Mouse (Mus musculus) frontal cortex, adult 2 months (tissue): ENCODE data around the gene Stkld1. TPM values are rescaled to one million over a fixed set of nuclear protein-coding genes. Genes with fewer than 3 reads are reported as not detected.

Source experiments
- DNase-seq, 2 experiments: peaks; one replicate each; pipeline ENCODE4 v3.0.0; 2022; ENCODE audit warnings: low spot score in 1 of 2; ENCODE audit errors: extremely low spot score in 1 of 2
- polyA plus RNA-seq: library from polyadenylated mRNA; depleted of rRNA; stranded (reverse); fragments of >200 nt; gene quantifications from 2 replicates; pipeline ENCODE4 v1.2.3, GENCODE M21; 2012; rRNA removed

Gene Stkld1
- polyA plus RNA-seq, 1 experiment = 0.32 TPM

DNA sequence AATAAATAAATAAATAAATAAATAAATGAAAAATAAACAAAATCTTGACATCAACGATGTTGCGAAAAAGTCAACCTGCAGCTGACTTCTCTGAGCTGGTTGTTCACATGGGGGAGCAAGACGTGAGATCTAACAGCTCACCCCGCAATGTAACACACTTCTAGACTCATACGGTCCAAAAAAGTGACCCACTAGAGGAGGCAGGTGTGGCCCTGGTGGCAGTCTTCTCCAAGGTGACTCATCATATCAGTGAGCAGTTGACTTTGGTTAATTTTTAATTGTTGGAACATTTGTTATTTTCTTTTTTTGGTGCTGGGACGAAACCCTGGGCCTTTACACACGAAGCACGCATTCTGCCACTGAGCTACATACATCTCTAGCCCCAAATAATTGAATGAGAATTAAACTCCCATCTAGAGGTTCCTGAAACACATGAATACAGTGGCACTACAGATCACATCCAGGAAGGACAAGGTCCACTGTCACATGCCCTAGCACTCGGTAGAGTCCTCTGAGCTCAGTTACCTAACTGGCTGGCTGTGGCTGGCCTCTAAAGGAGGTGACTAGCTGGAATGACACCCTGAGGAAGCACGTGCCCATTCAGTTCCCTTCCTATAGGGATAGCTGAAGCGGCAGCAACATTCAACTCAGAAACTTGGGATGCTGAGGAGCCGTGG is 23.1 kb downstream of the Stkld1 start:
- no peak for DNase-seq

DNA sequence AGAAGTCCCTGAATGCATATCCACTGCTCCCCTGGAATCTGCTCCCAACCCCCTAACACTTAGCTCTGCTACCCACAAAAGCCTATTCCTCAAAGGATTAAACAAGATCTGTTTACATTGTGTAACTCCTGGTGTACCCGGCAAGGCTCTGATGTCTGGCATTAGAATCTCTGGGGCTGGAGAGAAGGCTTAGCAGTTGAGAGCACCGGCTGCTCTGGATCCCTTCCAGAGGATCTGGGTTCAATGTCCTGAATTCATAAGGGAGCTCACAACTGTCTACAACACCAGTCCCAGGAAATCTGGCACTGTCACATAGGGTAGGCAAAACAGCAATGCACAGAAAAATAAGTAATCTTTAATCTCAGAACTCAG is 23.6 kb downstream of the Stkld1 start:
- no peak for DNase-seq

DNA sequence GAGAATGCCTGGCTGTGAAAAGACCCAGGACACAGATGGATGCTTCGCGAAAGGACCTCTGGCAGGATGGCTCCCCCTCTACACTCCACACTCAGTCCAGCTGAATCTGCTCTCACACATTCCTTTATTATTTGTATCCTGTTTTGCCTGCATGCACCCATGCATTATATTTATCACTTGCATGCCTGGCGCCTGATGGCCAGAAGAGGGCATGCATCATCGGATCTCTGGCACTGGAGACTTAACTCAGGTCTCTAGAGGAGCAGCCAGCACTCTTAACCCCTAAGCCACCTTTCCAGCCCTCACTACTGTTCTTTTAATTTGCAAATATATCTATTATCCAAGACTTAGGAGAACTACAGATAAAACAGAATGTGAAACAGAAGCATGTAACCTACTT is 26.9 kb downstream of the Stkld1 start:
- DNase-seq = no peak

DNA sequence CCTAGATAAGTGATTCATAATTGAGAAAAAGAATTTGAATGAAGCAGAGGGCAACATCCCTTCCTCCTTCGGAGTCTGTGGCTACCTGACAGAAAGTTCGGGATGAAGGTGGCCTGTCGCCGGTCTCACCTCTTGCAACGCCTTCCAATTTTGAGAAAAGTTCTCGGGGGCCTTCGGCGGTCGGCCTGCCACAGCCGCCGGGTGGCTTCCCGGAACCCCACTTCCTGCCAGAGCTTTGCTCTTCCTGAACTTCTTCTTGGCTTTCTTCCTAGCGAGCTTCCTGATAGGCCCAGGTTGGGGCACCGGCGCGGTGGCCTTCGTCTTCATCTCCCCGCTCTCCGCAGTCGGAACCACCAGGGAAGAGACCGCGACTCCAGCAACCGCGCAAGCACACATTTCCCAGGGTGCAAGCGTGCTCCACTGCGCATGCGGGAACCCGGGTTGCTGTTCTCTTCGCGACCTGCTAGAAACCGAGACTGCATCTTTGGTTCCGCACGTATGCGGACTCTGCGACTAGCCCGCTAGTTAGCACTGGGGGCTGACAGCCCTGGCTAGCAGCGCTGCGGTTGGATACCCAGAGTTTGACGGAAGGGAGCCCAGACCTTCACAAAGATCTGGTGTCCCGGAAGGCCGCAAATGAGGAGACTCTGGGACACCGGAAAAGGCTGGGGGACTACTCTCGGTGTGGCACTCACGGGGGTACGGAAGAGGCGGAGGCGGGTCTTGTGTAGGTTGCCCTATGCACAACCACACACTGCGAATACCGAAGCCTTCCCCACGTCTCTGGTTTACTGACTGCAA is 30.3 kb downstream of the Stkld1 start, which contains the start of gene Rexo4:
Gene Rexo4, minus strand, starts transcription at position 464 of the 801 bp plus-strand sequence.
- DNase-seq = peak; percentile 92 to 97

DNA sequence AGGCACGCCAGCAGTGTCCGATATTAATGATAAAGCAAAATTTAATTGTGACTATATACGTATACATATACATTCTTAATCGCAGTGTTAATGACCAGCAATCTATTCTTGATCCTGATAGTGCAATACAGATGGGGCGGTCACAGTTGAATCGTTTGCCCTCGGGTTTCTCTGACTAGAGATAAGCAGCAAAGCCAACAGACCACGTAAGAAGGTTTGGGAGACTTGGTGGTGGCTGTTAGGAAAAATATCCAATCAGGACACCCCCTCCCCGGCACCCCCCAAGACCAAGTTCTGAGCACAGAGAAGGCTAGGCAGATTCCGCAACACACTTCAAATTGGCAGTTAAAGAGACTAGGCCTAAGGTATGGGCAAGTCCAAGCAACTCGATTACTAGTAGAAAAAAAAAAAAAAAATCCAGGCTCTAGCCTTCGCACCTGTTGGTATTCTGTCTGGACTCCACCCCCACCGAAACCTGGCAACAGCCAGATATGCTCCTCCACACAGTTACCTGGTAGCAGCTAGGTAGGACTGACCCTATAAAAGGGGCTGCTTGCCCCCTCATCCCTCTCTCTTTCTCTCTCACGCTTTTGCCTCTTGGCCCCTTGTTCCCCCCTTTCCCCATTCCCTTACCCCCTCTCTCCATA is 31.0 kb downstream of the Stkld1 start:
- no peak for DNase-seq

DNA sequence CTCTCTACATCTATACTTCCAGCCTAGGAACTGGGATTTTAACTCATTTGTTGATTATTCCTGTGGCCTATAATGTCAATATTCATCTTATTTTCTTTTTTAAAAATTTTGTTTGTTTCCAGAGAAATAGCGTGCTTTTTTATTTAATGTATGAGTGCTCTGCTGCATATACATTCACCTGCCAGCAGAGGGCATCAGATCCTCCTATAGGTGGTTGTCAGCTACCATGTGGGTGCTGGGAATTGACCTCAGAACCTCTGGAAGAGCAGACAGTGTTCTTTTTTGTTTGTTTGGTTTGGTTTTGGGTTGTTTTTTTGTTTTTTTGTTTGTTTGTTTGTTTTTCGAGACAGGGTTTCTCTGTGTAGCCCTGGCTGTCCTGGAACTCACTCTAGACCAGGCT is 33.4 kb downstream of the Stkld1 start:
- DNase-seq = no peak

DNA sequence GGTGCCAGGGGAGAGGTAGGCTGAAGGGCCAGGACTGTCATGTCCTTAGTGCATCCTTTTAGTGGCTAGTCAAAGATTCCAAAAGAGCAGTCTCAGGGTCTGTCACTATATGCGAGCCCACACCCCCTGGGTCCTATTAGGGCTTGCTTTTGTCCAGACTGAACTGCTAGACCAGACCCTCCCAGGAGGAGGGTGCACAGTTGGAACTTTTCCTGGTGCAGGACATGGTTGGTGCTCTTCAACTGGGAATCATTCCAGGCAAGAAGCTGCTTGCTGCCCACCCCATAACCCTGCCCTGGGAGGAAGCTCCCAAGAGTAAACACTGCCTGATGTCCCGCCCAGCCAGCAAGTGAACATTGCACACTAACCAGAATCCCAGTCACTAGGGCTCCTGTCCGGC is 39.3 kb downstream of the Stkld1 start, which contains the start of gene Adamts13:
Gene Adamts13, plus strand, starts transcription at position 301 of the 400 bp plus-strand sequence.
- no peak for DNase-seq

DNA sequence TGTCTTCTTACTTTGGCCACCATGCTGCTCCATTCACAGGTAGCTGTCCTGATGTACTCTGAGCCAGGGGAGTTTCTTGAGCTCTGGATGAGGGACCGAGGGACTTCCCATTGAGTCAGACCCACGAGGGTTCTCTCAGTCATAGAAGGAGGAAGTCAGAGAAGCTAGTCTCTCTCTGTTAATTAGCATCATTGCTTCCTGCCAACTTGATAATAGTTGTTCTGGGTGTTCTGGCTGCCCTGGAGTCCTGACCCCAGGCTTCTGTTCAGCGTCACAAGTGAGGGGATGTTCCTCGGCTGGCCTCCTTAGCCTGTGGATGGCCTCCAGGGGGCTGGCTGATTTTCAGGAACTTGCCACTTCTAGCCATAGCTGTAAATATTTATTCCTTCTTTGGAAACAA is 40.1 kb downstream of the Stkld1 start:
- DNase-seq = no peak

DNA sequence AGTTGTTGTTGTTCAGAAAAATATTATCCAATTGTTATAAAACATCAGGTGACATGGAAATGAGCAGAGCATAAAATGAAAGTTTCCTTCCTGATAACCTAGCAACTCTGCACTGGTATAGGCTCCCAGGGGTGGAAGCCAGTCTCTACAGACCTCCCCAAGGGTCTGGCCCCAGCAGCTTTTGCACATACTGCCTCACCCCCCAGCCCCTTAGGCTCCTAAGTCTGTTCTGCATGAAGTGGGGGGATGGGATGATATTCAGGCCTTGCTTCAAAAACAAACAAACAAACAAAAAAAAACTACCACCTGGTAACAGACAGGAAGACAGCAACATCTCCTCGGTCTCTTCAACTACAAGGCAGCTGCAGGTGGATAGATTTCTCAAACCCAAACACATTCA is 46.5 kb downstream of the Stkld1 start:
- no peak for DNase-seq

DNA sequence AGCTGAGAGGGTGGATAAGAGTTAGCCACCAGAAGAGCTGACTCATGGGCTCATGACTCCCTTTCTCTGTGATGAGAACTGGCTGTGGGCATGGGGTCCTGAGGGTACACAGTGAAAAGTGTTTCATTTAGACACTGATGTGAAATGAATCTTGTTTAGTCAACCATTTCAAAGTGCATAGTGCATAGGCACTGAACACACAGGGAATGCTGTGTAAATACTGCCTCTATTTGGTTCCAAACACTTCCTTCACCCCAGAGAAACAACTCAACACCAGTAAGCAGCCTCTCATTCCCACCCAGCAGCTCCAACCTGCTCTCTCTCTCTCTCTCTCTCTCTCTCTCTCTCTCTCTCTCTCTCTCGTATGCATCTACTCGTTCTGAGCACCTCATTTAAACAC is 50.3 kb downstream of the Stkld1 start:
- no peak for DNase-seq

DNA sequence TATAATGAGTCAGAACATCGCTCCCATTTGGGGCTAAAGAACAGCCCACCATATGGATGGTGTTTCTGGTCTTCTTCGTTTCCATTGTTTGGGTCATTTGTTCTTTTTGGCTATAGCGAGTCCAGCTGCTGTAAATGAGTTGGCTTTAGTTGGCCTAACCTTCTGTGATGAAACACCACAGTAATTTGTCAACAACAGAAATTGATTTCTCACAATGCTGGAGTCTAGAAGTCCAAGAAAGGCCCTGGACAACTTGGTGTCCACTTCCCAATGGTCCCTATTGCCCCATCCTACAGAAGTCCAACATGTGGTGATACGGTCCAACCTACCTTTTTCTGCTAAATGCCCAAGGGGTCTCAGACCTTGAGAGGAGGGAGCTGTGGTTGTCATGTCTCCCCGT is 50.8 kb downstream of the Stkld1 start:
- DNase-seq = no peak

DNA sequence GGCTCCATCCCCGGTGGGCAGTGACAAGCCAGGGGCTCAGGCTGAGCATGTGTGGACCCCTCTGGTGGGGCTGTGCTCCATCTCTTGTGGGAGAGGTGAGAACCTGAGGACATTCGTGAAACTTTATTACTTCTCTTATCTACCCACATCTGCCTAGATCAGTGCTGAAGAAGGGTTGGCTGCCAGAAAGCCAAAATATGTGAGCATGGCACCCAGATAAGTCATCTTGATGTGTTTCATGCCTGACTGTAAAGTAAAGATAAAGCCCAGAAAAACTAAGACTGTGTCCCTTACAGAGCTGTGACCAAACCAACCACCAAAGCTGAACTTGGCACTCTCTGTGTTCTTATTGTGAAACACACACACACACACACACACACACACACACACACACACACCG is 60.1 kb downstream of the Stkld1 start:
- no peak for DNase-seq

DNA sequence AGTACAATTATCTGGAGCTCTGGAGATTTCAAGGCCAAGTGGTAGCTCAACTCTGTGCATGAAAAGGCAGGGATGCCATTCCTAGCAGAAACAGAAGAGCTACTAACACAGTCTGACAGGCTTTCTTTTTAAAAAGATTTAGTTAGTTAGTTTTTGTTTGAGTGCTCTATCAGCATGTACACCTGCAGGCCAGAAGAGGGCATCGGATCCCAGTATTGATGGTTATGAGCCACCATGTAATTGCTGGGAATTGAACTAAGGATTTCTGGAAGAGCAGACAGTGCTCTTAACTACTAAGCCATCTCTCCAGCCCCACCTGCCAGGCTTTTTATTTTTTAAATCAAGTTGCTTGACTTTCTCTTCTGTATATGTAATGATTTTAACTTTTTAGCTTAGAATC is 63.7 kb downstream of the Stkld1 start:
- DNase-seq = no peak

DNA sequence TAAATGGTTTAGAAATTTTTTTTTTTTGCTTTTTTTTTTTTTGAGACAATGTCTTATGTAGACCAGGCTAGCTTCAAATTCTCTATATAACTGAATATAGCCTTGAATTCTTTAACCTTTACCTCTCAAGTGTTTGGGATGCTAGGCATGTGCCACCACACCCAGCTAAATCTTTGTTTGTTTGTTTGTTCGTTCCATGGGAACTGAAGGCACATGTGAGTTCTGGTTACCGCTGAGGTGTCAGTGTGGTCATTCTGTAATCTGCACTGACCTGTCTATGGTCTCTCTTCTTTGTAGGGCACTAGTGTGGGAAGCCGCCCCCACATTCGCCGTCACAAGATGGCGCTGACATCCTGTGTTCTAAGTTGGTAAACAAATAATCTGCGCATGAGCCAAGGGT is 64.1 kb downstream of the Stkld1 start:
- no peak for DNase-seq

Other genes starting within 250 kb of the Stkld1 start
- gene Abo, start 69.1 kb upstream of the Stkld1 start, polyA plus RNA-seq = not detected in 2 replicates
- gene Surf6, start 31.2 kb upstream of the Stkld1 start, polyA plus RNA-seq = 20.2 and 20.8 TPM in 2 replicates
- gene Med22, start 23.4 kb upstream of the Stkld1 start, polyA plus RNA-seq = 51.7 and 53.9 TPM in 2 replicates
- gene Rpl7a, start 23.3 kb upstream of the Stkld1 start, polyA plus RNA-seq = 705 and 741 TPM in 2 replicates
- 54.6 and 58.2 TPM in 2 replicates for gene Surf2, start 17.7 kb upstream of the Stkld1 start, polyA plus RNA-seq
- 128 and 129 TPM in 2 replicates for gene Surf1, start 17.5 kb upstream of the Stkld1 start, polyA plus RNA-seq
- gene Surf4, start 119 bp upstream of the Stkld1 start, polyA plus RNA-seq = 55.7 and 60.3 TPM in 2 replicates
- 69.6 and 71.2 TPM in 2 replicates for gene Rexo4, start 30.3 kb downstream of the Stkld1 start, polyA plus RNA-seq
- 3.5 TPM in 2 replicates for gene Adamts13, start 39.4 kb downstream of the Stkld1 start, polyA plus RNA-seq
- gene Cacfd1, start 75.9 kb downstream of the Stkld1 start, polyA plus RNA-seq = 63.3 and 64.0 TPM in 2 replicates
- 35.2 and 39.0 TPM in 2 replicates for gene Slc2a6, start 94.0 kb downstream of the Stkld1 start, polyA plus RNA-seq
- gene Mymk, start 138.1 kb downstream of the Stkld1 start, polyA plus RNA-seq = 0.65 and 0.74 TPM in 2 replicates
- 34.9 and 42.6 TPM in 2 replicates for gene Adamtsl2, start 145.3 kb downstream of the Stkld1 start, polyA plus RNA-seq
- gene Fam163b, start 208.4 kb downstream of the Stkld1 start, polyA plus RNA-seq = 213 and 219 TPM in 2 replicates
- gene Dbh, start 231.2 kb downstream of the Stkld1 start, polyA plus RNA-seq = 0.40 and 0.50 TPM in 2 replicates